Mouse (Mus musculus) cerebellum, postnatal 36 days (tissue): ENCODE measurements around the gene Unc119.
A peak's percentile ranks its signal among the peaks of the same experiment; 100 is the strongest.

Source experiments
- DNase-seq, 2 experiments: peaks; one replicate each; pipeline ENCODE4 v3.0.0; 2021 to 2022; ENCODE audit warnings: mixed read lengths in 2 of 2

The Unc119 gene

GRCm38 (mm10) chr11:78372610-78373009 is 29.3 kb downstream of the Unc119 start:
- DNase-seq: no peak

DNA sequence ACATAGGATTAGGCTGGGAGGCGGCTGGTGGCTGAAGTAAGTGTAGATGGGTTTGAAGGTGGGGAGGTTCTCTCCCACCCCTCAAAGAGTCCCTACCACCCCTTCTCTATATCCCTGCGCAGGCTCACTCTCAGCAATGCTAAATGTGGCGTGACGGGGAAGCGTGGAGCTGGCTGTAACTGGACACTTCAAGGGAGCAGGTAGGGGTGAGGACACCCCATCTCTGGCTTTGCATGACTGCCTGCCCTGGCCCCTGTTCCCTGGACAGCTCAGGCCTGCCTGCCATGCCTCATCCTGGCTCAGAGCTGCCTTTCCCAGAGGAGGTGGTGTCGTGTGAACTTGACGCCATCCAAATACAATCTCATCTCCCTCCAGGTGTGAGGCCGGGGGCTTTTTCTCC is 30.9 kb downstream of the Unc119 start:
- DNase-seq: no peak

DNA sequence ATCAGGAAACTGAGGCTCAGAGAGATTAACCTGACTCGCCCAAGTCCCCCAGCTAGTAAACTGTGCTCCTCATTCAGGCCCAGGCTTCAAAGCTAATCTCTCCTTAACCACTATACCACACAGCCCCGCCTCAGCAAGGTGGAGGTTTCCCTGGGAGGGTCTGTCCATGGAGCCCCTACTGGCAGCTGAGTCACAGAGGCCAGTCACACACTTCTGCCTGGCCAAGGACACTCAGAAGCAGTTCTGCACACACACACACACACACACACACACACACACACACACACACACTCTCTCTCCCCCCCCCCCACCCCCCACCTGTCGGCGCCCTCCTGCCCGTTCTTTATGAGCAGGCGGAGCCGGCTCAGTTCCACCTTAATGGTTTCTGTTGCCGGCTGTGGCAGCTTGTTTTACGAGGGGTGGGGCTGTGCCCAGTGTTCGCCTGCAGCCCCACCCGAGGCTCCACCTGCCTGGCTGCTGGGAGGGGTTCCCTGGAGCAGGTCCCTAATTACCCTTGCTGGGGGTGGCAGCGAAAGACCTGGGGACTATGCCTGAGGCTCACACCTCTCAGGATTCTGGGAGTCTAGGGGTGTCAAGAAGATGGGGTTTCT is 34.4 kb downstream of the Unc119 start:
- no peak for DNase-seq

GRCm38 (mm10) chr11:78380351-78380750 is 37.1 kb downstream of the Unc119 start:
- DNase-seq: no peak

GRCm38 (mm10) chr11:78380996-78381395 is 37.7 kb downstream of the Unc119 start:
- no peak for DNase-seq

DNA sequence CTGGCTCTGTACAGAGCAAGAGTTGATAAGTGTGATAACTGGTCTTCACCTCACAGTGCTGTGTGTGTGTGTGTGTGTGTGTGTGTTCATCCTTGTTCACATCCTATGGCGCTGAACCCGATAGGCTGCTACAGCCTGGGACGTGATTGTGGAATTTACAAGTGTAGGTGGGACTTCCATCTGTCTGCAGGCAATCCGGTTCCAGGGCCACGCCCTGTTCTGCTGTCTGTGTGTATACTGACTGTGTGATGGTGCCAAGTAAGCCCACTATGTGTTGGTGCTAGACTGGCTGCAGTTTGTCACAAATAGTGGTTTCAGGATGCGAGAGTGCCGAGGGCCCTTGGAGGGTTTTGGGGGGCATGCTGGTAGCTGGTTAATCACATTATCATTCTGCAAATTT is 39.0 kb downstream of the Unc119 start:
- no peak for DNase-seq

- DNase-seq: no peak
Observed at GRCm38 (mm10) chr11:78382701-78383100, 39.4 kb downstream of the Unc119 start.

GRCm38 (mm10) chr11:78385776-78386175 is 42.5 kb downstream of the Unc119 start:
- no peak for DNase-seq

DNA sequence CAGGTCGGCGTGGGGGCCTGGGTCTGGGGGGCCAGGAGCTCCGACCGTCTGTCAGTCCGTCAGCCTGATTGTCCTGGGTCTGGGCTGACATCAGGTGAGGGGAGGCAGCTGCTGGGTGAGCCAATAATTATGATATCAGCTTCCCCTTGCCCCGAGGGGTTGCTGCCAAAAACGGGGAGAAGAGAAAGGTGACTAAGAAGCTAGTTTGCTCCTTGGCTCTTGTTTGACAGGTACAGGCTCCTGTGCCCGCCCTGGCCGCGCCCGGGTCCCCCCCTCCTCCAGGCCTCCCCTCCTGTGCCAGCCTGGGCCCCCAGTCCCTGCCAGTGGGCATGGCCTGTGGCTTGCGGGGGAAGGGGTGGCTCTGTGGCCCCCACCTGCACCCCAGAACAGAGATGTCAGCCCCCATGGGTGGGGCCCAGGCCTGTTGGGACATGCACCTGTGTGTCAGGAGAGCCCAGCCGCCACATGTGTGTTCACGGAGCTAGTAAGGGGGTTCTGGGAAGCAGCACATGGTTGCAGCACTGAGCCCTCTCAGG is 43.3 kb downstream of the Unc119 start, which contains the start of gene Foxn1:
TSS of gene Foxn1 (minus strand) at position 51 of the 536 bp plus-strand sequence.
- no peak for DNase-seq

DNA sequence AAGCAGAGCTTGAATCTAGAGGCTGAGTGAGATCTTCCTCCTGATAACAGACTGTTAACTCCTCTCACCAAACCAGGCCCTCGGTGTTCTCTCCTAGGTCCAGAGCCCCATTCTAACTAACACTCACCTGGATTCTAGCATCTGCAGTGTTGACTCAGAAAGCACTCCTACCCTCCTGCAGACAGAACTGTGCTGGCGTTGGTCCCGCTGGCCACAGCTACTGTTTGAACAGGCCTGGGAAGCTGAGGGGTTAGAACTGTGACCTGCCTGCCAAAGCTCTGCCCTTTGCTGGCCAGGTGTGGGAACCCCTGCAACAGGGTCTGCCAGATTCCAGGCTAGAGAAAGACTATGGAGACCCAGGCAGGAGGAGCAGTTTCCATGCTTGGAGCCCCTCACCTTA is 49.4 kb downstream of the Unc119 start:
- no peak for DNase-seq

- DNase-seq: no peak
Observed at GRCm38 (mm10) chr11:78396950-78397349, 53.7 kb downstream of the Unc119 start.

DNA sequence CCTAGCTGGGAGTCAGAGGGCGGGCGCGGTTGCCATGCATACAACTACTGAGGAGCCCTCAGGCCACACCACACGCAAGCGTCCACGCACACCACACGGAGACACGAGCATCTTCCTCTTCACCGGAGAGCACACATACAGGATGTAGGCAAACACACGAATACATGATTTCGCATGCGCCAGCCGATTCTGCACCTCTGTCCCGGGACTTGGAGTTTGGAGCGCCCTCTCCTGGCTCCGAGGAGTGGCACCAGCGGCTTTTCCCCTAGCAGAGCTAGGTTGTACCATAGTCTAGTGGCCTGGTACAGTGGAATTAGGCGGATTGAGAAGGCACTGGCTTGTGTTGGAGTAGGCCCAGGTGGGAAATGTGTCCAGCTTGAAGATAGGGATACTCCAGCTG is 54.1 kb downstream of the Unc119 start:
- peak; percentile 65 to 68 for DNase-seq

DNA sequence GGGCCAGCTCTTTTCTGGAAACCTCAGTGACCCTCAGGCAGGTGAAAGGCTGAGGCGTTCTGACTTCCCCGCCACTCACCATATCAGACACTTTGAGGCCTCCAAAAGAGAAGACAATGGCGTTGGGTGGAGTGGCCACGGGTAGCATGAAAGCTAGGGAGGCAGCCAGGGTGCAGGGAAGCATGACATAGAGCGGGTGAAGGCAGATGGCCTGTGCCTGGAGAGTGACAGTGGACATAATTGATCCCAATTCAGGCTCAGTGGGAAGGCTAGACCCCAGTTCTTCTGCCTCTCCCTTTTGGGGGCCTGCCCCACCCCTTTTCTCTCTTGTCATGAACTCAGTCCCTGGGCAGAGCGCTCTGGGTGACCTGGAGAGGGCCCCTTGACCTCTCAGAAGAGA is 54.9 kb downstream of the Unc119 start:
- no peak for DNase-seq
